Mouse (Mus musculus): ENCODE data around the gene Hpcal1. TPM values are rescaled to one million over a fixed set of nuclear protein-coding genes. Genes with fewer than 3 reads are reported as not detected.

Gene Hpcal1
- total RNA-seq, 1 experiment from 2014 or later = 43.6 TPM

Other genes with a start within 250 kb of the Hpcal1 start
- gene Odc1, start 146.1 kb upstream of the Hpcal1 start, total RNA-seq (2017) = 107 and 142 TPM in 2 replicates